Mouse (Mus musculus): ENCODE results near the gene Ascc1.
"Not testable (repeated sequence)": the region's sequence is repeated elsewhere in the genome, so short reads cannot be mapped to it uniquely, and the experiment has no call there.

The Ascc1 gene

DNA sequence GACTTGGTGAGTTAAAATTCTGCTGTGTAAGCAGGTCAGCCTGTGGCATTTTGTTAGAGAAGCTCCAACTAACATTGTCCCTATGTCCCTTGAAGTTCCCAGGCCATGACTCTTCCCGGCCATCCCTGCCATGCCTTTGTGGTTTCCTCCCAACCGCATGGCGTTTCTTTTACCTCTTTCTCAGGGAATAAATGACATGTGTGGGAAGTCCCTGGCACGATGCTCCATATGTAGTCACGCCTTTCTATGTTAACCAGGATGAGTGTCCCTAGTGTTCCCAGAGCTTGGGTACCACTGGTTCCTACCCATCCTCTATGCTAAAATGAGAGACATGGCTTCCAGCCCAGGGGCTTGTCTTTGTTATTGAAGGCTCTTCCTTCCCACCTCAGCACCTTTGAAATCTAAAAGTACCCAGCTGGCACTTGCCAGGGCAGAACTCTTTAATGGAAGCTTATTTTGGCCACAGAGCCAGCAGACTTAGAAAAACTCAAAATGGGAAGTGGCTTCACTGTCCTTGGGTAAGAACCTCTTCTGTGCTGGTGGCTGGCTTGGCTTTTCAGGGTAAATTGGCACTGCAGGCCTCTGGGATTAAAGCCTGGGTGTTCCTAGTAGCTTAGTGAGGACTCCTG, 24.8 kb upstream of the Ascc1 start:
- DNase-seq, result no peak

DNA sequence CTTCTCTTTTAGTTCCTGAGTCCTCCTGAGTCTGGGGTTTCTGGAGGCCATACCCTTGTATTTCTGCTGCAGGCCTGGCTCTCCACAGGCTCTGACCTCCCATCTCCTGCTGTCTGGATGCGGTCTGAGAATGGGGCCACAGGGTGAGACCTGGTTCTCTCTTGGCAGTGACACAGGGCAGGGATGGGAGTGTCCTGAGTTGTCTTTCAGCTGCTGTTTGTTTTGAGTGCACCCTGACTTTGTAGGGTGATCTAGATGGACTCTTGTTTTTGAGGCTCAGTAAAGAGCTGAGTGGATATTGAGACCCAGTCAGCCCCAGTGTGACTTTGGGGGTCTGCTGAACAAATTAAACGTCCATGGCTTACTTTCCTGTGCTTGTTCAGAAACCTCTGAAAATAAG, 24.2 kb upstream of the Ascc1 start:
- DNase-seq, result no peak

DNA sequence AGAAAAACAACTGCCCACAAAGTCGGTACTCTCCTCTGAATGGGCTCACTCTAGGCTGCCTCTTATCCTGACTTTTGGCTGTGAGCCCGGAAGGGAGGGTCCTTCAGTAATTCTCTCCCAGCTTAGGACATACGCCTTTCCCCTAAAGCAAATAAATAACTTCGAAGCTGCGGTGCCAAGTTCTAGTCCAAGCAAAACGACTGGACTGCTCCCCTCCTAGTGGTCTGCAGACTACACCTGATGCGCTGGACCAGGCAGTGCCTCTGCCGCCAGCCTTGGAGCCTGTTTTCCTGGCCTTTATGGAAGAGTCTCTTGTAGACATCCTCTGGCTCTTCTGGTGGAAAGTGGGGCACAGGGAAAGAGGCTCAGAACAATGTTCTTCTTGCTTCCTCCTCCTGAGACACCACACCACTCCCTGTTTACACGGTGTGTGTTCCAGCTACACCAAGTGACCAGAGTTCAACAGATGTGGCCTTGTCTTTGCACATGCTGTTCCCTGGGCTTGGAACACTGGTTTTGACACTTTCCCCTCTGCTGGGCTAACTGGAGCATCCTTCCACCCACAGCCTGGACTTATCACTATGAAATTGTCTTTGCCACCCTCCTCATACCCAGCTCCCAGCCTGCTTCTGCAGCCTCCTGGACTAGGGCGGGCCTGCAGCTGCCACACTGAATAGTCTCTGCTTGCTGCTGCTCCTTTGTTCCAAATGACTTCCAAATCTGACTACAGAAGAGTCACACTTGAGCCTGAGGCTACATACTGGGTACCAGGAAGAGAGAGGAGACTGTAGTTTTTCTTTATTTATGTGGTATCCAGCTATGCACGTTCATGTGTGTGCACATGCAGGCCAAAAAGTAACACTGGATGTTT, 23.5 kb upstream of the Ascc1 start:
- DNase-seq, result no peak

DNA sequence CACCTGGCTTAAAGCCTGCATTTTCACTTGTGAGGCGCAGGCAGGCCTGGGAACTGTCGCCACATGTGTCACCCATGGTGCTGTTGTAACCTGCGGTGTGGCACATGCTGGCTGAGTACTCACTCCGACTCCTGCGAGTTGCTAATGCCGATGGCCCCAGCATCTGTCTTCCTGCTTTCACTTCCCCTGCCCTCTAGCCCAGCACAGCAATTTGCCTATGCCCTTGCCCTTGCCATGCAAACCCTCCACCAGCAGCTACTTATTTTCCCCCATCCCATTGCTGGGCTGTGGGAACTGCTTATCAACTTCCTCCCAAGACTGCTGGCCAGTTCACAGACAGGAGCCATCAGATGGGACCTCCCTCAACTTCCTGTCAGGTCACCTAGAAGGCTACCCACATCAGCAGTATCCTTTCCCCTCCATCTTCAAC, 21.8 kb upstream of the Ascc1 start:
- DNase-seq, result no peak

DNA sequence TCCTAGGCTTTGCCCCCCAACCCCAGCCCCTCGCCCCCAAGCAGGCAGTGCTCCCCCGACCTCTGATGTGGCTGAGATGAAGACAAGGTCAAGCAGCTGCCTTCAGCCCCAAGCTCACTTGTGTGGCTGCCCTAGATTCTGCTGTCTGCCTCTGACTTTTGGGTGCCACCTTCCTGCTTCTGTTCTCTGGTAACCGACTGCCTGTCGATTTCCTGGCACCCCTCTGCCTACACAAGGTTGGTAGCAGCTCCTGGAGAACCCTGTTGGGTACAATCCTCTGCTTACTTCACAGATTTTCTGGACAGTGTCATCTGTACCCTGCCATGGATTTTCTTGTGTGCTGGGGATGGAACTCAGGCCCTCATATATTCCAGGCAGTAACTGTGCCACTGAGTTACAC, 21.3 kb upstream of the Ascc1 start:
- no peak for DNase-seq

DNA sequence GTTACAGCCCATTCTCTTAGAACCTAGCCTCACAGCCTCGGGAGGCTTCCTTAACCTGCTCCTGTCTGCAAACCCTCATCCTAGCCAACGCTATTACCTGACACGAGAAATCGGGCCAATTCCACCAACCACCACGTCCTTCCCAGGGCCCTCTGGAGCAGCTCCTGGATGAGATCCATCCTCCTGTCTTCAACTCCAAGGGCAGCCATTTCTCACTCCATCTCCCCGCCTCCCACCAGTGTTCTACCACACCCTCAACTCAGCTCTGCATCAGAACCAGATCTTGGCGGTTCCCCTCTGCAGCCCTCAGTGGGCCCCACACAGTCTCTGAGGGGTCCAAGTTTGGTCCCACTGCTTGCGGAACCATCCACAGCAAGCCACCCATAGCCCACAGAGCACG, 20.8 kb upstream of the Ascc1 start:
- no peak for DNase-seq

GRCm38 (mm10) chr10:59982379-59982873, 20.2 kb upstream of the Ascc1 start:
- no peak for DNase-seq

- no peak for DNase-seq
Observed at GRCm38 (mm10) chr10:59988036-59988435, 14.6 kb upstream of the Ascc1 start.

- no peak for DNase-seq
Observed at GRCm38 (mm10) chr10:59990393-59990792, 12.2 kb upstream of the Ascc1 start.

DNA sequence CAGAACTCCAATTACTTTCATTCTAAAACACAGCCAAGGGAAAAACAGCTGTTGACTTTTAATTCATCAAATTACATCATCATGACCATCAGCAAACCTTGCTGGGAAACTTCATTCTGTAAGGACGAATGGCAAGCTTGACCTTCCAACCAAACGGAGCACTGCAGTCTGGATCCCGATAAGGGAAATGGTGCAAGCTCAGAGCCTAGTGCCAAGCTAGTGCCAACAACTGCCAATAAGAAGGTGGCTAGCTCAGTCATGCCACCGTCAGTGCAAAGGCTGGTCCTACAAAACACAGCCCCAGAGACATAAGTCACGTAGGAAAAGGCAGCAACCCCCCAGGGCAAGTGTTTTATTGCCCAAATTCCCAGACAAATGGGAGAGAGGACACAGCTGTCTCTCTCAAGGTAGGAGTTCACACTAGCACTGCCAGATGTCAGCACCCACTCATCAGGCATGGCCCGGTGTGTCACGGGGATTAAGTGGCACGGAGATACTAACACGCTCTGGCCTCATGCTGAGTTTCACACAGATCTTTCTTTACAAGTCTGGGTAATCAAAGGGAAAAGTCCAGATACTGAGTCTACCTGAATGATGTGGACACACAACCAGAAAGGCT, 11.2 kb upstream of the Ascc1 start:
- DNase-seq, result no peak

- DNase-seq, result no peak
Observed at GRCm38 (mm10) chr10:59992024-59992423, 10.6 kb upstream of the Ascc1 start.

GRCm38 (mm10) chr10:59993813-59994212, 8.8 kb upstream of the Ascc1 start:
- DNase-seq, result not testable (repeated sequence)

DNA sequence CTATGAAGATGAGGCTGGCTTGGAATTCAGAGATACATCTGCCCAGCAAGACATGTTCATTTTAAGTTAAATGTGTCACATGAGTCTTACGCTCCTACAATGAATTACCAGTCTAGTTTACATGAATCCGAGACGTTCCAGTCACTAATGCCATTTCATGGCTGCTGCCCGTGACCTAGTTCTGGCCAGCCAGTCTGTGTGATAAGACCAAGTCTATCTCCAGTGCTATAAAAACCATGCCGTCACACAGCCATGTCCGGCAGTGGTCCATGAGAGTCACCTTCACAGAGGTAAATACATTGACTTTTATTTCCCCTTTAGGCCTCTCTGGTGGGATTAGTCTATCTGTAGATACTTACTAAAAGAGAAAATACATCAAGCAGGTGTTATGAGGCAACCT, 6.7 kb upstream of the Ascc1 start:
- no peak for DNase-seq

DNA sequence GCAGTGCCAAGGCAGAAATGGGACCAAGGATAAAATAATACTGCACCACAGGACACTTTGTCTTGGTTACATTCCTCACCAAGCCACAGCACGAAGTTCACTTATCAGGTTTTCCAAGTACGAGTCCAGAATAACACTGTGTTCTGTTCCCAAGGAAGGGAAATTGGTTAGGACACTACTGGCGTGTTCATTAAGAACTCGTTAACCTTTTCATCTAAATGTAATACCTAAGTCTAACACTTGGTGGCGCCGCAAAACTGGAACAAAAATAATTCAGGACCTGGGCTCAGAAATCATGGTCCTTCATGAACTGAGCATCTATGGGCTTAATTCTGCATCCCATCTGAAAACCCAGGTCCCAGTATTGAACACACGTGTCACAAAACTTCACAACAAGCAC, 5.0 kb upstream of the Ascc1 start:
- peak; percentile 74 for DNase-seq

DNA sequence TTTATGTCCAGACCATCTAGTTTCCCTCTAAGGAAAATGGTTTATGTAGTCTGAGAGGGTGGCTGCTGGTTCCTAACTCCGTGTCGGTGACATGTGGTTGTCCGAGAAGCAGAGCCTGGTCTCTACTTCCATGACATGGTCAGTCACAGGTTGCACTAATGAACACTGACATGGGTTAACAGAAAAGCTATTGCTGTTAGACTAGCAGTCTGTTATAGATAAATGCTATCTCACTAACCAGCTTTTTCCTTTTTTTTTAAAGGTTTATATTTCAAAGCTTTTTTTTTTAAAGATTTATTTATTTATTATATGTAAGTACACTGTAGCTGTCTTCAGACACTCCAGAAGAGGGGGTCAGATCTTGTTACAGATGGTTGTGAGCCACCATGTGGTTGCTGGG, 3.5 kb upstream of the Ascc1 start:
- DNase-seq, result no peak

DNA sequence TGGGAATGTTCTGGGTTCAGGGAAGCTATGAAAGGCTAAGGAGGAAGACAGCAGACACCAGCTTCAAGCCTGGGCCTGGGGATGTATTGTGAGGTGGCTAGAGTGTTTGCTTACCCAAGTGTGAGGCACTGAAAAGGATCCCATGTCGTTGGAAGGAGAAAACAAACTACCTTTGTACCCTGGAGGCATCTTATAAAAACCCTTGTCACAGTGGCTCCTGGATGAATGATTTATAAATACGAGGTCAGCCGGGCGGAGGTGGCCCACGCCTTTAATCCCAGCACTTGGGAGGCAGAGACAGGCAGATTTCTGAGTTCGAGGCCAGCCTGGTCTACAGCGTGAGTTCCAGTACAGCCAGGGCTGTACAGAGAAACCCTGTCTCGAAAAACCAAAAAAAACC, 942 bp upstream of the Ascc1 start:
- DNase-seq, result not testable (repeated sequence)

DNA sequence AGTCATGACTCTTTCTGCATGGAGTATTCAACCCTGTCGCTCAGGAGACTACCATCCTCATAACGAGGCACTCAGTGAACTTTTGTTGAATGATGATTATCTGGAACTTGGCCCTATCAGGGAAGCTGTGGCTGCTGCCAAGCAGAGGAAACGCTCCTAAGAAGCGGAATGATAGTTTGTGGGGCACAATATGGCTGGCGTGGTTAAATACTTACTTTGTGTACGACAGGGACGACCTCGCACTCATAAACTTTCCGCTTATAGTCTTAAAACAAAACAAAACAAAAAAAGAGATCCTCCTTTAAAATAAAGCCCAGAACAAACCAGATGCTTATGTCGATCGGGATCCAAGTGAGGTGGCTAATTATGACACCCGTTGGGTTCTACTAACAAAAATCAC, 402 bp upstream of the Ascc1 start:
- DNase-seq, result no peak

DNA sequence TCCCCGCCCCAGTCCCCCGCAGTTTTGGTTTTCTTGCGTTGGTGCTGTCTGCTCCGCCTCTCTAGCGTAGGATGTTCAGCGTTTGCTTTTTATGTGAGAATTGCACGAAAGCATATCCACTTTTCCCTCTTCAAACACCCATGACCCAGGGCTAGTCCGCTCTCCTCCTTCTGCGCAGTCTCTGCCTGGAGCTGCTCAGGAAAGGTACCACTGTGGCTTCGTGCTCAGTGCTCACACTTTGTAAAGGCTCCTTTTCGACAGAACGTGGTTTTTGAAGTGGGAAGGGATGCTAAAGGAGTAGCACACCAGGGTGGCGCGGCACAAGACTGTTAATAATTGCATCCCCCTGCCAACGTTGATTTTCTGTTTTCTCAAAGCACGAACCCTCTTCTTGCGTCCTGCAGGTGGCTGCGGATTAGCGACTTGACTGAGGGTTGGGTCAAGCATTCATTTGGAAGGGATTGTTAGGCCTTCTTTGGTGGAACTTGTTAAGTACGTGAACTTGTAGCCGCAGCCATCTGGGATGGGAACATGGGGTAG, 678 bp downstream of the Ascc1 start:
- no peak for DNase-seq

DNA sequence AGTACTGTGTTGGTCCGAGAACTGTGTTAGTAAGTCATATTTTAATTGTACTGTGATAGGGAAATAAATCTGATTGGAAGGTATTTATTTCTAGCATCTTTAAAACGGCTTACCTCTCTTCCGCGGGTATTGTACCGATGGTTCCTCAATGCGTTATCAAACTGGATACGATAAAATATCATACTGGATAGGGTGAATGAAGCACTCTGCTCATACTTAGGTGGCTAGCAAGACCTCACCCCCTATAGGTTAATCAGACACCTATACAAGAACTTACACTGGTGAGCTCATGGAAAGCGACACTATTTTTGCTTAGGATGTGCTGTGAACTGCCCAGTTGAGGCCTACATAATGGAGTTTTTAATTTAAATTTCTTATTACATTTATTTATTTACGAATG, 1.2 kb downstream of the Ascc1 start:
- DNase-seq, result no peak

GRCm38 (mm10) chr10:60005264-60005663, 2.7 kb downstream of the Ascc1 start:
- no peak for DNase-seq

DNA sequence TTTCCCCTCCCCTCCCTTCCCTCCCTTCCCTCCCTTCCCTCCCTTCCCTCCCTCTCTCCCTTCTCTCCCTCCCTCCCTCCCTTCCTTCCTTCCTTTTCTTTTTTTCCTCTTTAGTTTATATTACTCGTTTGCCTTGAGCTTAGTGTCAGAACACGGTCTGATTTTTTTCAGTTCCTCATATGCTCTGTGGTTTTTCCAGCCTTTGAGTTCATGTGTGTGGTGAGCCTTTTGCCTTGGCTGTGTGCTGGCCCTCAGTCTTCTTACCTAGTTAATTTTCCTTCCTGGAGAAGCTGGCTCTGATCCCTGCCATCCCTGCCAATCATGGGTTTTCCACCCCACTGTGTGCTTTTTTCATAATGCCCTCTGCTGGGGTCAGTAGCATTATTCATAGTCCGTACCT, 6.5 kb downstream of the Ascc1 start:
- no peak for DNase-seq

DNA sequence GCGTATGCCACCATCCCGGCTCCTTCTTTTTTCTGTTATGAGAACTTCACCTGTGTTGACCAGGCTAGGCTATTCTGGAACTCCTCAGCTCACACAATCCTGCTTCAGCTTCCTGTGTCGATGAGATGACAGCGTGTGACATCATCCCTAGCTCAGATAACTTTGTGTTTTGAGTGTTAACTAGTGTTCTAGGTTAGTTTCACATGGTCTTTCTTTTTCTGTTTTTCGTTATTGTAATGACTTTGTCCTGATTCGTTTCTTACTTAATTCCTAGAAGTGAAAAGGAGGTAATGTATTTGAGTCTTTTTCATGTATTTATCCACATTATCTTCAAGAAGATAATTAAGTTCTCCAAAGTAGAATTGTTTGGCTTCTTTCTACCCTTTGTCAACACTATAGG, 13.6 kb downstream of the Ascc1 start:
- no peak for DNase-seq

DNA sequence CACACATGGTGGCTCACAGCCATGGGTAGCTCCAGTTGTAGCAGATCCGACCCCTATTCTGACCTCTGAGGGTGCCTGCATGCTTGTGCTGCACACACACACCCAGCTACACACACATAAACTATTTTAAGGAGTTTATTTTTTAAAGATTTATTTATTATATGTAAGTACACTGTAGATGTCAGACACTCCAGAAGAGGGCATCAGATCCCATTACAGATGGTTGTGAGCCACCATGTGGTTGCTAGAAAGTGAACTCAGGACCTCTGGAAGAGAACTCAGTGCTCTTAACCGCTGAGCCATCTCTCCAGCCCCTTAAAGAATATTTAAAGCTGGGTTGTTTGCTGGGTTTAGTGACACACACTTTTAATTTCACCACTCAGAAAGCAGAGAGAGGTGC, 16.7 kb downstream of the Ascc1 start:
- DNase-seq, result no peak

DNA sequence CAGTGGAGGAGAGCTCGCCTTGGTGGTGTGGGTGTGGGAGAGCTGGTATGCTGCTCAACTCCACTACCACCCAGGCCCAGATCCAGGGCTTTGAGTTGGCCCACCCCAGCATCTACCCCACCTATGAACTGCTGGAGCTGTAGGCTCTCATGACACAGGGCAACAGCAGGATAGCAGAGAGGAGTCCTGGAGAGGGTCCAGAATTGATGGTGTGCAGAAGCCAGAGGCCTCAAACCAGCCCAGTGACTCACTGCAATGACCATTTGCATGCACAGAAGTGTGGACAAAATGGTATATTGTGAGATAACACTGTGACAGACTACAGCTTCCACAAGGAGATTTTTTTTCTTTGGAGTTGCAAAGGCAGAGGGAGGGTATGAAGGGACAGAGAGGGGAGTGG, 21.1 kb downstream of the Ascc1 start:
- DNase-seq, result no peak
